Mouse (Mus musculus): Measurements from ENCODE around the gene Map3k1.

The Map3k1 gene

DNA sequence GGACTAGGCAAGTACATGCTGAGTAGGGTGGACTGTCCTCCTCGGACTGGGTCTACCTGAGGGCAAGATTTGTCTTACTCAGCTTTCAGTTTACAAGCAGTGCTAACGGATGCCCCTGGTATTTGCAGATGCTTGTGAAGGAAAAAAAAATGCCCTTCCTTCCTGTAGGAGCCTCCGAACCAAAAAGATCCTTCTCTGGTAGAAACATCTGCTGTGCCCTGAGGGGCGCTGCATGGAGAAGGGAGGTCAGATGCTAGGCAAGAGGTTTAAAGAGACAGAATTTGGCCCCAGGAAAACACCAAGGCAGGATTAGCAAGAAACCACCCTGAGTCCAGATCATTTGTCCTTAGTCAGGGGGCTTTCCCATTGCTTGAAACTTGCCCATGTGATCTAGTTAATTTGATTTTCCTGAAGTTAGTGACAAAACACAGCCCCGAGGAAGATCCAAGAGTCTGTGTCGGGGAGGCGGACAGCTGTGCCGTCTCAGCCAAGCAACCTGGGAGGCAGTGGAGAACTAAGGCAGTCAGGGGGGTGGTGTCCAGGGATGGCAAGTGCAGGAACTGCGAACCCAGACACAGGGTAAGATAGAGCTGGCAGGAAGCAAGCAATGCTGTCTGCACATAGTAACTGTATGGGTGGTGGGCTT is 19.2 kb downstream of the Map3k1 start:
- no peak for DNase-seq (ENCODE audit: low spot score)

DNA sequence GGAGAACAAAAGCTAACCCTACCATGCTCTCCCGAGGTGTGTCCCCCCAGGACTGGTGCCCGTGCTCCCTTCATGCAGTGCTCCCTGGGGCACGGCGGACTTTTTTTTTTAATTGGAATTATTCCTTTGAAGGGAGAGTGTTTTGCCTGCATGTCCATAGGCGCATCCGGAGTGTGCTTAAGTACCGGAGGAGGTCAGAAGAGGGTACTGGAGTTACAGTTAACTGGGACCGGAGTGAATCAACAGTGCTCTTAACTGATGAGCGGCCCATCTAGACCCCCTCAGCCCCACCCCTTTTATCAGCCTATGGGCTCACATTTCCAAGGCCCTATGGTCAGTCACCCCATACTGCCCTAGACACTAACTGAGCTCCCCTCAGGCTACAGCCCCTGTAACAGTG is 19.9 kb downstream of the Map3k1 start:
- DNase-seq (ENCODE audit: low spot score), result no peak

DNA sequence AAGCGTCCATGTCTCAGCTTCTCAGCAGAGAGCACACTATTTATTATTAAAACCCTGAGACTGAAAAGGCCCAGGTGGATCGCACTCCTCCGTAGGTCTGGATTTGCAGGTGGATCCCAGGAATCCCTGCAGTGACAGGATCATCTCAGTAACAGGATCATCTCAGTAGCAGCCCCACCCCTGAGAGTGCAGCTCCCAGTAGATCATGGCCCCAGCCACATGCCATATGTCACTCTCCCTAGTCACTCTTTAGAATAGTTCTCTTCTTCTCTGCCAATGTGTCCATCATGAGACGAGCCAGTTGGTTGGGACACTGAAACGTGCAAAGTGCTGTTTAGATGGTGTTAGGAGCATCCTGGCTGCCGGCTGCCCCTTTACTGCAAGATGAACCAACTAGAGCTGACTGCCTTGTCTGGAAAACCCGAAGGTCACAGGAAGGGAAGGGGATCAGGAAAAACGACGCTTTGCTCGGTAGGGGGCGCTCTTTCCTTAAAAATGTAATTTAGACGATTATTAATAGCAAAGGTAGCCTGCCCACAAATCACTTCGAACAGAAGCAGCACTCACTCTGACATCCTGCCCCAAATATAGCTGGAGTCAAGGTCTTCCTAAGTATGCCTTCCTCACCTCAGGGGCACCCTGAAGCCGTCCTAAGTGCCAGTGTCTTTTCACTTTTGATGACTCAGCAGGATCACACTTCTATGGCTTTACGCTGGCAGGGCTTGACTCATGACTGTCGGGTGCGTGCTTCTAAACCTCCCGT is 20.8 kb downstream of the Map3k1 start:
- DNase-seq (ENCODE audit: low spot score), result peak; percentile 74

DNA sequence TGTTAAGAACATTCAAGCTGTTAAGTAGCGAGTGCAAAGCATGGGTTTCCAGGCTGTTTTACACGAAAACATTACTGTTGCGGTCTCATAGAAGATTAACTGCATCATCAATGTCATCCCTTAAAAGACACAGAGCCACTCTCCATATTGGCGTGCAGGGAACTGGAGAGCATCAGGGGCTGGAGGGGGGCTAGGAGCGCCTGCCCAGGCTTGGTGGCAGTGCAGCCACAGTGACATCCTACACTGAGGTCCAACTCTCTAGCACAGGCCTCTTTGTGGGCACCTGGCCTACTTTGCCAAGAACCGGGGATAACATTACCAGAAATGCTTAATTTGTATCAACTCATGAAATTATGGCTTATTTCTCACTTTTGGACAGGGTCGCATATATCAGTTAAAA is 22.2 kb downstream of the Map3k1 start:
- no peak for DNase-seq (ENCODE audit: low spot score)

DNA sequence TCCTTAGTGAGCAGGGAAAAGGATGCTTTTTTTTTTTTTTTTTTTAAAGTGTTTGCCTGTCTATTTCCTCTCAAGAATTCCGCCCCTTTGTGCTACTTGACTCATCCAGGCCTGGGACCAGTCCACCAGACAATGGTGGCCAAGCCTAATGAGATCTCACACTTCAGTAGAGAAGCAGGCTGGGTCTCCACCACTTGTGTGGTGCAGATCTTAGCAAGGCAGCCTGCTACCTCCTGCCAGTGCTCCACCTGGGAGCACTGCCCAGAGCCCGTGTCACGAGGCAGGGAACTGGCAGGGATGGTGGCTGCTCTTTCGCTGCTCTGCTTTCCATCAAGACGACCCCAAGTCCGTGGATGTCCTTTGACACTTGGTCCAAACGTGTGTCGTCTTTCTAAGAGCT is 25.3 kb downstream of the Map3k1 start:
- no peak for DNase-seq (ENCODE audit: low spot score)

- no peak for DNase-seq (ENCODE audit: low spot score)
Measured at GRCm38 (mm10) chr13:111779471-111779870, 29.3 kb downstream of the Map3k1 start.

GRCm38 (mm10) chr13:111778606-111779005 is 30.2 kb downstream of the Map3k1 start:
- no peak for DNase-seq (ENCODE audit: low spot score)

- no peak for DNase-seq (ENCODE audit: low spot score)
Measured at GRCm38 (mm10) chr13:111777865-111778264, 30.9 kb downstream of the Map3k1 start.

GRCm38 (mm10) chr13:111777179-111777578 is 31.6 kb downstream of the Map3k1 start:
- DNase-seq (ENCODE audit: low spot score), result no peak

- DNase-seq (ENCODE audit: low spot score), result no peak
Measured at GRCm38 (mm10) chr13:111772075-111772474, 36.7 kb downstream of the Map3k1 start.

DNA sequence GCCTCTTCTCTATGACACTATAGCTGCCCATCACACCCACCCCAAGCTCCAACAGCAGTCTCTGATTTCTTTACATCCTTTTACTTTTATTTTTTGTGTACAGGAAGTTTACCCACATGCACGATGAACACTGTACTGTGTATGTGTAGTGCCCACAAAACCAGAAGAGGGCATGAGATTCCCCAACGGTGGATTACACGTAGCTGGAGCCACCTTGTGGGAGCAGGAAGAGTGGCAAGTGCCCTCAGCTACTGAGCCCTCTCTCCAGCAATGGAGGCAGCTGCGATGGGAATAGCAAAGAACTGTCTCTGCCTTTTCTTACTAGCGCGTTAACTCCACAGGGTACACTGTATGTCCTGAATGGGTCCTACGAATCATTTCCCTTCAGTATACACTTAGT is 37.6 kb downstream of the Map3k1 start:
- DNase-seq (ENCODE audit: low spot score), result no peak

DNA sequence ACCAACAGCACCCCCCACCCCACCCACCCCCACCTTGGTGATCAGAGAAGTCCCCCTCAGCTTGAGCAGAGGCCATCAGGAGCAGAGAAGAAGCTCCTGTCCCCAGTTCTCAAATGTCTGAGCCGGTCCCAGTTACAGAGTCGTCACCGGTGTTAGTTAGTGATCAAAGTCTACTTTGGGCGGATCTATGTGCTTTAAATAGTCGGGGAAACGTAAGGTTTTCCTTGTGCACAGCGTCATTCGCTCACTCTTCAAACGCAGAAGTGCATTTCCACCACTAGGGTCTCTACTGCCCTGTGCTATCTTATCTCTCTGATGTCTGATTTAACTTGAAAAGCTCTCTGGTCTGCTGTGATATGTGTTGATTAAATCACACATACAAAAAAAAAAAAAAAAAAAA is 38.0 kb downstream of the Map3k1 start:
- no peak for DNase-seq (ENCODE audit: low spot score)

DNA sequence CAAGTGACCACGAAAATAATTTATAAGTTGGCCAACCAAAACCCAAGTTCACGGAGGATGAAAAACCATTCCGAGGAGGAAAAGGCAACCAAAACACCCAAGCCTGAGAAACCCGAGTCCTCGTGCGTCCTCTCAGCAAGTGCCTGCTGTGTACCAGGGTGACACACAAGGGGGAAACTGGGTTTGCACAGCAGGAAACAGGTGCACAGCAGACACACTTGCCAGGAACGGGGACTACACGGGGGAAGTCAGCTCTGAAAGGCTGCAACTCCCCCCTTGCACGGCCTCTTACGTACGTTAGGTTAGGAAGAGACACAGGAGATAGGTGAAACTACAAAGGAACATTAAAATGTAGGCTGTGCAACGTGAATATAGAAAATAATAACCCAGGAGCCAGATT is 46.3 kb downstream of the Map3k1 start:
- DNase-seq (ENCODE audit: low spot score), result no peak

DNA sequence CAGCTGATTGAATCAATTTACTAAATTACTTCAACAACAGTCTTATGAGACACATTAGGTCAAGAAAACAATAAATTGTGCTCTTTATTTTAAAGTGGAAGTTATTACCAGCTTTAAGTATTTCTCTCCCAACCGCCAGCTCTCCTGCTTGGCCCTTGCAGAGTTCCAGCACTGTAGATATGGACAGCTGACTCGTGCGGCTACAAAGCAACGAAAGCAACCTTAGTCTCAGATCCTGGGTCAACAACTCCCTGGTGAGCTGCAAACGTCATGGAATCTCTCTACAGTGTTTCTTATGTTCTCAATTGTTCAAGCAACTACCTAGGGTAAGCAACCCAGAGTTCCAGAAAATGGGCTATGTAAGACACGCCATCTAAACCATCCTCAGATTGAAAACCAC is 51.8 kb downstream of the Map3k1 start:
- no peak for DNase-seq (ENCODE audit: low spot score)

- no peak for DNase-seq (ENCODE audit: low spot score)
Measured at GRCm38 (mm10) chr13:111755937-111756336, 52.9 kb downstream of the Map3k1 start.

GRCm38 (mm10) chr13:111755377-111755776 is 53.4 kb downstream of the Map3k1 start:
- no peak for DNase-seq (ENCODE audit: low spot score)

- DNase-seq (ENCODE audit: low spot score), result no peak
Measured at GRCm38 (mm10) chr13:111753321-111753720, 55.5 kb downstream of the Map3k1 start.

- no peak for DNase-seq (ENCODE audit: low spot score)
Measured at GRCm38 (mm10) chr13:111748301-111749062, 60.3 kb downstream of the Map3k1 start.

DNA sequence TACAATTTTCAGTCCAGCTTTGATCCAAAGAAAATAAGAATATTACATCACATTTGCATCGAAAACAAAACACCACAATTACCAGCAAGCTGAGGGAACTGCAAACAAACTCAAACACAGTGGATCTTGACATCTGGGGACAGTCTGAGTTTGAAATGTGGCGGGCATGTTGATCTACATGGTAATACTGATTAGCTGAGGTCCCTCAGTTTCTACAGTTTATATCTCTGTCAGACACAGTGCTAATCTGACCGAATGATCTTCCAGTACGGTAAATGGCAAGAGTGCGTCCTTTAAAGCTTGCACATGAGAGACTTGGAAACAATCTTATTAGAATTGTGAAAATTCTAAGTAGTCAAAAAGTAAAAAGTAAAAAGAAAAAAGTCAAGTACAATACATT is 62.0 kb downstream of the Map3k1 start:
- no peak for DNase-seq (ENCODE audit: low spot score)

DNA sequence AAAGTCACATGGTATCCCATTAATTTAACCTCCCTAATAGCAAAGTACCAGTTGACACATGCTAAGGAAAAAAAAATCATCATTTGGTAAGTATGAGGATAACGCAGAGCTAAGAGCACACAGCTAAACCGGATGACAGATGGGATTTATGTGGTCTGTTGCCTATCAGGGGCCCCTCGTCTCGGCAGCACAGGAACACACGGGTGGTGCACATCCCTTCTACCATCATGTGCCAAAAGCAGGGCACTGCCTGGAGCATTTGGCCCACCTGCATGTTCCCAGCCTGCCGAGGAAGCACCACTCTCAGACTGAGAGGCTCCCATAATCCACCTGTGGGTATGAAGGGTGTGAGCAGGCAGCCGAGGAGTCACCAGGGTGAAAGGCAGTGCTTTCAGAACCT is 63.6 kb downstream of the Map3k1 start:
- DNase-seq (ENCODE audit: low spot score), result no peak

DNA sequence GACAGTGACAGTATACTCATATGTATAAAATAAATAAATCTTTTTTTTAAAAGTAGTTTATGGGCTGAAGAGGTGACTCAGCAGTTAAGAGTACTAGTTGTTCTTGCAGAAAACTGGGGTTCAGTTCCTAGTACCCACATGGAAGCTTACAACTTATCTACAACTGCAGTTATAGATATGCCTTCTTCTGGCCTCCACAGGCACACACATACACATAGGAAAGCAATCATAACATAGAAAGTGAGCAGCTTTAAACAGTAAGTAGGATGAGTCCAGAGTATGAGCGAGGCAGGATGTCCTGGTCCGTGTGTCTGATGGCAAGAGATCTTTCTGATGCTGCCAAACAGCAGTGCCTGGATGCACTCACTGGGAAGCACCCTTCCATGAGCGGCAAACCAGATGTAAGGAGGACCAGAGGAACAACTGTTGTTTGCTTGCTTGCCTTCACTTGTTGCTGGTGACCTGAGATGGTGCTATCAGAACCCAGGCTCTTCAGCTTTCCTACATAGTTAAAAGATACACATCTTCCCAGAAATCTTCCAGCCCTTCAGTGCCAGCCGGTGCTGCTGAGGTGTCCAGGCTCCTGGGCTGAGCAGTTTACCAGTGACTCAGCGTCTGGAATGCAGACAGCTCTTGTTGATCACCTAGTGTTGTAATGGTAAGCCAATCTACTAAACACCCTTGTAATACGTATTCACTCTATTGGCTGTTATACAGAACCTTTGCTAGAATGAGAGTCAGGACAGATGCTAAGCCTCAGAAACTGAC is 64.4 kb downstream of the Map3k1 start:
- DNase-seq (ENCODE audit: low spot score), result no peak

GRCm38 (mm10) chr13:111741991-111742615 is 66.7 kb downstream of the Map3k1 start:
- peak; percentile 27 for DNase-seq (ENCODE audit: low spot score)

Data from spleen, adult 12 weeks (tissue).